Mouse (Mus musculus) urinary bladder, postnatal 4 days (tissue): ENCODE measurements at regions not wholly inside any gene's neighbourhood (a gene's known extent, or its start where the extent isn't known, plus 50 kb on each side); places are given as distances from the start of the nearest gene placed in this dataset.
"Not testable (repeated sequence)": the region's sequence is repeated elsewhere in the genome, so short reads cannot be mapped to it uniquely, and the experiment has no call there.

Experiments
- DNase-seq, 2 experiments: peaks; one replicate each; pipeline ENCODE4 v3.0.0; 2021 to 2022; ENCODE audit warnings: low spot score in 2 of 2

- DNase-seq, result no peak
Measured at GRCm38 (mm10) chr3:22285904-22286303, 209.5 kb downstream of the Tbl1xr1 start.

- no peak for DNase-seq
Measured at GRCm38 (mm10) chr3:22293466-22293865, 217.0 kb downstream of the Tbl1xr1 start.

GRCm38 (mm10) chr3:22294081-22294480, 217.6 kb downstream of the Tbl1xr1 start:
- not testable (repeated sequence) for DNase-seq

GRCm38 (mm10) chr3:22296925-22297324, 220.5 kb downstream of the Tbl1xr1 start:
- not testable (repeated sequence) for DNase-seq

GRCm38 (mm10) chr3:22297831-22298230, 221.4 kb downstream of the Tbl1xr1 start:
- not testable (repeated sequence) for DNase-seq

GRCm38 (mm10) chr3:22300553-22300952, 224.1 kb downstream of the Tbl1xr1 start:
- DNase-seq, result no peak

- no peak for DNase-seq
Measured at GRCm38 (mm10) chr3:22301991-22302517, 225.6 kb downstream of the Tbl1xr1 start.

- no peak for DNase-seq
Measured at GRCm38 (mm10) chr3:22304145-22304544, 227.7 kb downstream of the Tbl1xr1 start.

GRCm38 (mm10) chr3:22306624-22307023, 230.2 kb downstream of the Tbl1xr1 start:
- no peak for DNase-seq

- DNase-seq, result peak in 1 of 2 experiments; percentile 63
Measured at GRCm38 (mm10) chr3:22308962-22309361, 232.5 kb downstream of the Tbl1xr1 start.

- DNase-seq, result no peak
Measured at GRCm38 (mm10) chr3:22316466-22317185, 240.2 kb downstream of the Tbl1xr1 start.

- DNase-seq, result not testable (repeated sequence)
Measured at GRCm38 (mm10) chr3:22320425-22320824, 244.0 kb downstream of the Tbl1xr1 start.

- DNase-seq, result no peak
Measured at GRCm38 (mm10) chr3:22331240-22331639, 254.8 kb downstream of the Tbl1xr1 start.
